Mouse (Mus musculus) frontal cortex, postnatal 25 days (tissue): ENCODE results near the gene Vwa7.

Experiments
- DNase-seq, 2 experiments: peaks; one replicate each; pipeline ENCODE4 v3.0.0; 2022; ENCODE audit warnings: low spot score in 2 of 2

Vwa7 gene

GRCm38 (mm10) chr17:35064378-35064877 is 48.0 kb downstream of the Vwa7 start:
- no peak for DNase-seq

GRCm38 (mm10) chr17:35064951-35065947 is 48.9 kb downstream of the Vwa7 start, which contains the start of gene Ly6g6c:
Gene Ly6g6c (plus strand): TSS chr17:35065388.
- DNase-seq = no peak

- no peak for DNase-seq
Measured at GRCm38 (mm10) chr17:35066084-35066483, 49.7 kb downstream of the Vwa7 start, which contains the start of gene Mpig6b. Gene Mpig6b (minus strand): TSS chr17:35066184.

GRCm38 (mm10) chr17:35068213-35068914 is 52.0 kb downstream of the Vwa7 start:
- DNase-seq = no peak

GRCm38 (mm10) chr17:35070556-35071229 is 54.3 kb downstream of the Vwa7 start:
- no peak for DNase-seq

- DNase-seq = no peak
Measured at GRCm38 (mm10) chr17:35071454-35071853, 55.1 kb downstream of the Vwa7 start.

GRCm38 (mm10) chr17:35074097-35074496 is 57.7 kb downstream of the Vwa7 start:
- DNase-seq = no peak
